Mouse (Mus musculus): ENCODE measurements around the gene Cdt1. TPM values are rescaled to one million over a fixed set of nuclear protein-coding genes. Genes with fewer than 3 reads are reported as not detected.
A peak's percentile ranks its signal among the peaks of the same experiment; 100 is the strongest.

Cdt1 gene
- polyA plus RNA-seq, 1 experiment from 2014 or later: 52.3 TPM

- H3K27ac ChIP-seq: peak overlapping the region; percentile 81
- ATAC-seq (ENCODE audit: insufficient number of reproducible peaks, insufficient read depth, low FRiP score, low TSS enrichment, low read depth): peak; percentile 20
- 0 out of 2 replicates have a peak, but pooled peaks cover 3% of the 10 kb centered on the region for H3K27me3 ChIP-seq
- H3K9me3 ChIP-seq: no peaks in the 10 kb centered on the region
- H3K4me2 ChIP-seq: peak overlapping the region; percentile 88
- peak overlapping the region; percentile 85 for H3K9ac ChIP-seq (replicated peaks)
- 3% methylated on average over 52 of the region's 52 CpGs for WGBS
- peak overlapping the region; percentile 67 for H3K4me3 ChIP-seq (replicated peaks)
- no peaks in the 10 kb centered on the region for H3K36me3 ChIP-seq
- peaks cover 41% of the 10 kb centered on the region for H3K4me1 ChIP-seq (replicated peaks)
Observed at GRCm38 (mm10) chr8:122550234-122550994, 17.4 kb upstream of the Cdt1 start.

GRCm38 (mm10) chr8:122550995-122551264, 16.9 kb upstream of the Cdt1 start:
- H3K9me3 ChIP-seq: no peaks in the 10 kb centered on the region
- no peaks in the 10 kb centered on the region for H3K36me3 ChIP-seq
- WGBS: 0% methylated on average over 41 of the region's 43 CpGs
- no peak; the same call in 1 of the 2 replicates for ATAC-seq (ENCODE audit: insufficient number of reproducible peaks, insufficient read depth, low FRiP score, low TSS enrichment, low read depth)
- 0 out of 2 replicates have a peak, but pooled peaks cover 3% of the 10 kb centered on the region for H3K27me3 ChIP-seq
- peak overlapping the region; percentile 67 for H3K4me3 ChIP-seq (replicated peaks)
- peak overlapping the region; percentile 81 for H3K27ac ChIP-seq
- peak overlapping the region; percentile 88 for H3K4me2 ChIP-seq
- H3K4me1 ChIP-seq (replicated peaks): peaks cover 41% of the 10 kb centered on the region
- H3K9ac ChIP-seq (replicated peaks): peak overlapping the region; percentile 85

GRCm38 (mm10) chr8:122551265-122552051, 16.4 kb upstream of the Cdt1 start, which contains the start of gene Piezo1:
Piezo1 (minus strand) TSS chr8:122551329.
- Histone ChIP-seq H3K4me2 (peak within 1 kb of the TSS; percentile 88), H3K36me3 (no peaks in the 10 kb centered on the region), H3K27ac (peak within 1 kb of the TSS; percentile 81), H3K4me3 (replicated peaks) (peak within 1 kb of the TSS; percentile 67), H3K9me3 (no peaks in the 10 kb centered on the region), H3K4me1 (replicated peaks) (peaks cover 39% of the 10 kb centered on the region), H3K27me3 (0 out of 2 replicates have a peak, but pooled peaks cover 3% of the 10 kb centered on the region), H3K9ac (replicated peaks) (peak within 1 kb of the TSS; percentile 85)
- 12% methylated on average over 52 of the region's 56 CpGs for WGBS
- ATAC-seq (ENCODE audit: insufficient number of reproducible peaks, insufficient read depth, low FRiP score, low TSS enrichment, low read depth): peak; percentile 69

- Histone ChIP-seq H3K4me3 (replicated peaks) (no peak overlapping the region), H3K4me2 (no peak overlapping the region), H3K27ac (no peak overlapping the region), H3K9ac (replicated peaks) (no peak overlapping the region), H3K36me3 (no peaks in the 10 kb centered on the region), H3K4me1 (replicated peaks) (peaks cover 33% of the 10 kb centered on the region), H3K9me3 (no peaks in the 10 kb centered on the region), H3K27me3 (no peaks in the 10 kb centered on the region)
- ATAC-seq (ENCODE audit: insufficient number of reproducible peaks, insufficient read depth, low FRiP score, low TSS enrichment, low read depth): no peak
- WGBS: 84% methylated on average over 6 of the region's 6 CpGs
Observed at GRCm38 (mm10) chr8:122554786-122555185, 13.0 kb upstream of the Cdt1 start.

GRCm38 (mm10) chr8:122556030-122557009, 11.5 kb upstream of the Cdt1 start:
- Histone ChIP-seq H3K27ac (peak overlapping the region; percentile 58; the same call in 1 of the 2 replicates), H3K36me3 (no peaks in the 10 kb centered on the region), H3K4me2 (no peak overlapping the region; the same call in 1 of the 2 replicates), H3K4me3 (replicated peaks) (no peak overlapping the region), H3K9me3 (no peaks in the 10 kb centered on the region), H3K4me1 (replicated peaks) (peaks cover 27% of the 10 kb centered on the region), H3K27me3 (no peaks in the 10 kb centered on the region), H3K9ac (replicated peaks) (no peak overlapping the region)
- 72% methylated on average over 12 of the region's 12 CpGs for WGBS
- ATAC-seq (ENCODE audit: insufficient number of reproducible peaks, insufficient read depth, low FRiP score, low TSS enrichment, low read depth): no peak

GRCm38 (mm10) chr8:122557248-122558038, 10.4 kb upstream of the Cdt1 start:
- Histone ChIP-seq H3K4me2 (peak overlapping the region; percentile 9; the same call in 1 of the 2 replicates), H3K27me3 (no peaks in the 10 kb centered on the region), H3K27ac (peak overlapping the region; percentile 58; the same call in 1 of the 2 replicates), H3K9ac (replicated peaks) (no peak overlapping the region), H3K9me3 (no peaks in the 10 kb centered on the region), H3K4me1 (replicated peaks) (peaks cover 25% of the 10 kb centered on the region), H3K36me3 (no peaks in the 10 kb centered on the region), H3K4me3 (replicated peaks) (no peak overlapping the region)
- no peak for ATAC-seq (ENCODE audit: insufficient number of reproducible peaks, insufficient read depth, low FRiP score, low TSS enrichment, low read depth)
- WGBS: 36% methylated on average over 10 of the region's 10 CpGs

GRCm38 (mm10) chr8:122558671-122559349, 9.0 kb upstream of the Cdt1 start:
- Histone ChIP-seq H3K4me2 (0 out of 2 replicates have a peak overlapping the region, but pooled peaks have one; percentile 5), H3K36me3 (no peaks in the 10 kb centered on the region), H3K9ac (replicated peaks) (no peak overlapping the region), H3K27me3 (no peaks in the 10 kb centered on the region), H3K9me3 (no peaks in the 10 kb centered on the region), H3K4me1 (replicated peaks) (peaks cover 25% of the 10 kb centered on the region), H3K27ac (peak overlapping the region; percentile 47; the same call in 1 of the 2 replicates), H3K4me3 (replicated peaks) (no peak overlapping the region)
- ATAC-seq (ENCODE audit: insufficient number of reproducible peaks, insufficient read depth, low FRiP score, low TSS enrichment, low read depth): no peak
- 15% methylated on average over 12 of the region's 12 CpGs for WGBS

GRCm38 (mm10) chr8:122561199-122561598, 6.6 kb upstream of the Cdt1 start:
- WGBS: 80% methylated on average over 5 of the region's 5 CpGs
- Histone ChIP-seq H3K36me3 (no peaks in the 10 kb centered on the region), H3K9me3 (no peaks in the 10 kb centered on the region), H3K9ac (replicated peaks) (no peak overlapping the region), H3K4me1 (replicated peaks) (peaks cover 29% of the 10 kb centered on the region), H3K4me3 (replicated peaks) (no peak overlapping the region), H3K27me3 (no peaks in the 10 kb centered on the region), H3K27ac (no peak overlapping the region), H3K4me2 (no peak overlapping the region)
- ATAC-seq (ENCODE audit: insufficient number of reproducible peaks, insufficient read depth, low FRiP score, low TSS enrichment, low read depth): no peak

- WGBS: 78% methylated on average over 25 of the region's 25 CpGs
- 0 out of 2 replicates have a peak overlapping the region, but pooled peaks have one; percentile 20 for H3K27ac ChIP-seq
- no peak overlapping the region for H3K4me2 ChIP-seq
Observed at GRCm38 (mm10) chr8:122564363-122565352, 3.2 kb upstream of the Cdt1 start.

More at GRCm38 (mm10) chr8:122564363-122565352, 3.2 kb upstream of the Cdt1 start:
- Histone ChIP-seq H3K36me3 (peaks cover 7% of the 10 kb centered on the region), H3K9me3 (no peaks in the 10 kb centered on the region), H3K4me1 (replicated peaks) (peaks cover 26% of the 10 kb centered on the region), H3K9ac (replicated peaks) (no peak overlapping the region), H3K27me3 (no peaks in the 10 kb centered on the region), H3K4me3 (replicated peaks) (no peak overlapping the region)
- ATAC-seq (ENCODE audit: insufficient number of reproducible peaks, insufficient read depth, low FRiP score, low TSS enrichment, low read depth): no peak
